38 mouse cellular contexts compared by ENCODE assay signal in genomic region chr16:50533881-50534280, GRCm38 (mm10). TPM values are rescaled to one million over a fixed set of nuclear protein-coding genes. Genes with fewer than 3 reads are reported as not detected.
DNase-seq lines count a peak whose midpoint lies in the region; ATAC-seq and TF ChIP-seq lines count a peak whose summit lies in the region.
"Had no signal": no experiment of that assay in that cellular context is flagged by ENCODE, and none has a peak within 500 bp of the region (broad histone marks: within the 10 kb centered on the region; RNA-seq: fewer than 3 reads in every experiment).

No protein-coding gene starts in this region.

- no peak for TF ChIP-seq EP300 in CH12.LX (IDR thresholded peaks at IDR 0.05; ENCODE audit: low read length)

- TF ChIP-seq RAD21 in CH12.LX (IDR thresholded peaks at IDR 0.05; ENCODE audit: low read depth, low read length): no peak

- 87% methylated on average over 3 of the region's 3 CpGs for WGBS in midbrain, embryonic 11.5 days

- H3K4me3 ChIP-seq in CH12.LX (replicated peaks in 1 of 3; ENCODE audit: low read depth in 2 of 3, low read length in 2 of 3, poor library complexity in 1 of 3): no peak overlapping the region
- no peak overlapping the region for H3K4me3 ChIP-seq in midbrain, embryonic 11.5 days (ENCODE audit: low read depth, low read length)
- H3K4me3 ChIP-seq: embryonic facial prominence, embryonic 10.5 days; embryonic facial prominence, embryonic 15.5 days; forebrain, embryonic 12.5 days; hindbrain, embryonic 12.5 days; limb, embryonic 12.5 days; liver, embryonic 15.5 days had no signal

- dilution Hi-C loops in CH12.LX (cut with MboI; ENCODE audit: extremely low pct_ligation_motif_present, extremely low pct_unique_long_range_greater_than_20kb, low sequenced_read_pairs): no loop called here

- H3K9ac ChIP-seq in CH12.LX (ENCODE audit: insufficient read depth, low read depth): no peak overlapping the region
- H3K9ac ChIP-seq in midbrain, embryonic 11.5 days (ENCODE audit: low read length): no peak overlapping the region
- H3K9ac ChIP-seq: embryonic facial prominence, embryonic 15.5 days; forebrain, embryonic 12.5 days; forebrain, postnatal 0 days; hindbrain, embryonic 12.5 days; limb, embryonic 12.5 days; liver, embryonic 15.5 days had no signal

- H3K4me2 ChIP-seq in CH12.LX (ENCODE audit: insufficient read depth, low read depth, poor library complexity, severe bottlenecking): no peak overlapping the region
- no peak overlapping the region for H3K4me2 ChIP-seq in midbrain, embryonic 11.5 days
- H3K4me2 ChIP-seq: embryonic facial prominence, embryonic 15.5 days; forebrain, embryonic 12.5 days; hindbrain, embryonic 12.5 days; limb, embryonic 12.5 days; liver, embryonic 15.5 days had no signal

- H3K4me1 ChIP-seq in CH12.LX (ENCODE audit: control insufficient read depth in 1 of 2, insufficient read depth in 2 of 2): peaks cover 3 to 33% of the 10 kb centered on the region in 2 experiments
- H3K4me1 ChIP-seq in midbrain, embryonic 11.5 days (ENCODE audit: control insufficient read depth, insufficient read depth, low read length): peaks cover 2% of the 10 kb centered on the region; the same call in 1 of the 2 replicates
- H3K4me1 ChIP-seq: hindbrain, embryonic 12.5 days; limb, embryonic 12.5 days; liver, embryonic 15.5 days had no signal

- peaks cover 19% of the 10 kb centered on the region for H3K79me2 ChIP-seq in CH12.LX (replicated peaks; ENCODE audit: control insufficient read depth, extremely low read depth, insufficient read depth, poor library complexity, severe bottlenecking)

- in situ Hi-C loops in CH12.LX (cut with MboI; ENCODE audit: low pct_ligation_motif_present, low pct_unique_long_range_greater_than_20kb, low sequenced_read_pairs): loop anchor here (5.0 kb wide), 1 partner anchor 198 kb away; no protein-coding TSS in a partner anchor

- peak; percentile 64 for ATAC-seq in common myeloid progenitor, adult 5-6 weeks (replicated peaks; ENCODE audit: low read depth, poor library complexity, severe bottlenecking)
- ATAC-seq in megakaryocyte progenitor cell, adult 5-6 weeks (replicated peaks; ENCODE audit: poor library complexity): peak; percentile 60
- no peak for ATAC-seq in midbrain, embryonic 11.5 days (ENCODE audit: low FRiP score)
- ATAC-seq: forebrain, postnatal 0 days; intestine, postnatal 0 days had no signal

- no peaks in the 10 kb centered on the region for H3K27me3 ChIP-seq in CH12.LX (replicated peaks)
- no peaks in the 10 kb centered on the region for H3K27me3 ChIP-seq in midbrain, embryonic 11.5 days (ENCODE audit: control insufficient read depth, insufficient read depth, low read length)
- H3K27me3 ChIP-seq: embryonic facial prominence, embryonic 15.5 days; forebrain, embryonic 12.5 days; hindbrain, embryonic 12.5 days; limb, embryonic 12.5 days had no signal

- intact Hi-C loops in left cerebral cortex, postnatal 10 days (cut with DNase I): no loop called here

- H3K27ac ChIP-seq in CH12.LX (ENCODE audit: insufficient read depth, low read depth): no peak overlapping the region
- H3K27ac ChIP-seq in midbrain, embryonic 11.5 days (ENCODE audit: low read depth, low read length): no peak overlapping the region
- H3K27ac ChIP-seq: embryonic facial prominence, embryonic 10.5 days; embryonic facial prominence, embryonic 15.5 days; forebrain, embryonic 12.5 days; hindbrain, embryonic 12.5 days; limb, embryonic 12.5 days; liver, embryonic 15.5 days had no signal

- peaks cover 18 to 48% of the 10 kb centered on the region in 2 experiments for H3K36me3 ChIP-seq in CH12.LX (replicated peaks in 1 of 2; ENCODE audit: control insufficient read depth in 1 of 2, insufficient read depth in 1 of 2, low read length in 1 of 2)
- H3K36me3 ChIP-seq in midbrain, embryonic 11.5 days (ENCODE audit: control insufficient read depth, insufficient read depth, low read length): no peaks in the 10 kb centered on the region
- H3K36me3 ChIP-seq: embryonic facial prominence, embryonic 10.5 days; embryonic facial prominence, embryonic 15.5 days; forebrain, embryonic 12.5 days; hindbrain, embryonic 12.5 days; limb, embryonic 12.5 days; liver, embryonic 15.5 days had no signal

- H3K9me3 ChIP-seq in CH12.LX (replicated peaks; ENCODE audit: low read length): no peaks in the 10 kb centered on the region
- H3K9me3 ChIP-seq in midbrain, embryonic 11.5 days (ENCODE audit: control insufficient read depth, low read length): no peaks in the 10 kb centered on the region
- H3K9me3 ChIP-seq: embryonic facial prominence, embryonic 10.5 days; embryonic facial prominence, embryonic 15.5 days; hindbrain, embryonic 12.5 days; limb, embryonic 12.5 days; liver, embryonic 15.5 days had no signal

- no peak for TF ChIP-seq CTCF in CH12.LX (conservative IDR thresholded peaks at IDR 0.05 in 1 of 2, IDR thresholded peaks at IDR 0.05 in 1 of 2; ENCODE audit: low read depth in 2 of 2, low read length in 2 of 2)

- DNase-seq in 416B (ENCODE audit: low read depth) (peak; percentile 88), CH12.LX (ENCODE audit: extremely low read depth) (peak; percentile 62)
- no peak for DNase-seq in left cerebral cortex, postnatal 10 days (ENCODE audit: extremely low spot score in 1 of 2, low spot score in 2 of 2)
- no peak for DNase-seq in cerebellum, adult 8-10 months
- no peak for DNase-seq in cerebellum, postnatal 14 days
- DNase-seq in midbrain, embryonic 11.5 days (ENCODE audit: low spot score, missing footprints): no peak
- DNase-seq: adrenal gland, adult 8-10 months; cerebellum, adult 11-12 months; cerebellum, postnatal 10 days; forebrain, postnatal 0 days; gastrocnemius, postnatal 10 days; kidney, adult 9 months; kidney, postnatal 10 days; layer of hippocampus, adult 9-11 months; lung, postnatal 36 days; midbrain, embryonic 14.5 days; right cerebral cortex, postnatal 4 days had no signal

- 0 out of 2 replicates have a peak, but pooled peaks have one; percentile 23 for TF ChIP-seq POLR2A in CH12.LX (IDR thresholded peaks at IDR 0.05; ENCODE audit: low read depth, low read length)

TF ChIP-seq in CH12.LX, 34 proteins besides CTCF, POLR2A, EP300 and RAD21:
- TF ChIP-seq USF1 (IDR thresholded peaks at IDR 0.05; ENCODE audit: low read depth, low read length) (no peak), ZNF384 (IDR thresholded peaks at IDR 0.05; ENCODE audit: low read depth, low read length) (peak; percentile 21; the same call in 1 of the 2 replicates), HCFC1 (IDR thresholded peaks at IDR 0.05; ENCODE audit: low read depth, low read length) (no peak)

RNA-seq across cellular contexts. Expression of gene Ccdc54, which starts 57.1 kb away (rescaled TPM):
- total RNA-seq in CH12.LX (2012; rRNA removed): not detected in 2 replicates
- not detected in 2 replicates for total RNA-seq in CH12.LX (2014; rRNA removed)
- not detected in 2 replicates for polyA plus RNA-seq in CH12.LX (2012; ENCODE audit: insufficient read length, low read depth)
- 0.69 TPM in 1 of 2 replicates, not detected in the other for total RNA-seq in common myeloid progenitor, adult 5-6 weeks (2017)
- total RNA-seq in megakaryocyte progenitor cell, adult 5-6 weeks (2015): not detected in 2 replicates
- total RNA-seq in megakaryocyte progenitor cell, adult 5-6 weeks (2017): not detected in 2 replicates
- total RNA-seq in left cerebral cortex, postnatal 10 days (2021): not detected
- polyA plus RNA-seq in midbrain, embryonic 11.5 days (2014; fragmentation: Nextera tagmentation; extraction: Ambion mirVana): not detected in 2 replicates
- total RNA-seq: adrenal gland, adult 8-10 months; forebrain, postnatal 0 days; gastrocnemius, postnatal 10 days; heart, postnatal 25 days; left cerebral cortex, postnatal 25 days; liver, adult 2 months; megakaryocyte-erythroid progenitor cell, adult 5-6 weeks had no signal
- polyA plus RNA-seq: embryonic facial prominence, embryonic 10.5 days; embryonic facial prominence, embryonic 15.5 days; forebrain, embryonic 12.5 days; forebrain, postnatal 0 days; heart, embryonic 14.5 days; hindbrain, embryonic 12.5 days; intestine, postnatal 0 days; large intestine, adult 2 months; limb, embryonic 12.5 days; liver, adult 2 months; liver, embryonic 15.5 days; lung, embryonic 16.5 days; midbrain, embryonic 14.5 days; neural tube, embryonic 11.5 days; spleen, adult 2 months; stomach, embryonic 14.5 days; thymus, postnatal 0 days; urinary bladder, adult 2 months had no signal

Comparison
In these comparisons a context has a peak if more than half of its experiments do, and no peak if none do; other contexts are left out.
1. DNase-seq: peak in 416B (single experiment) and CH12.LX (single experiment); none in left cerebral cortex, postnatal 10 days (0 of 2), cerebellum, adult 8-10 months (single experiment), cerebellum, postnatal 14 days (0 of 2) and midbrain, embryonic 11.5 days (single experiment).